Mouse (Mus musculus): Measurements from ENCODE around the gene Milr1.

The Milr1 gene

DNA sequence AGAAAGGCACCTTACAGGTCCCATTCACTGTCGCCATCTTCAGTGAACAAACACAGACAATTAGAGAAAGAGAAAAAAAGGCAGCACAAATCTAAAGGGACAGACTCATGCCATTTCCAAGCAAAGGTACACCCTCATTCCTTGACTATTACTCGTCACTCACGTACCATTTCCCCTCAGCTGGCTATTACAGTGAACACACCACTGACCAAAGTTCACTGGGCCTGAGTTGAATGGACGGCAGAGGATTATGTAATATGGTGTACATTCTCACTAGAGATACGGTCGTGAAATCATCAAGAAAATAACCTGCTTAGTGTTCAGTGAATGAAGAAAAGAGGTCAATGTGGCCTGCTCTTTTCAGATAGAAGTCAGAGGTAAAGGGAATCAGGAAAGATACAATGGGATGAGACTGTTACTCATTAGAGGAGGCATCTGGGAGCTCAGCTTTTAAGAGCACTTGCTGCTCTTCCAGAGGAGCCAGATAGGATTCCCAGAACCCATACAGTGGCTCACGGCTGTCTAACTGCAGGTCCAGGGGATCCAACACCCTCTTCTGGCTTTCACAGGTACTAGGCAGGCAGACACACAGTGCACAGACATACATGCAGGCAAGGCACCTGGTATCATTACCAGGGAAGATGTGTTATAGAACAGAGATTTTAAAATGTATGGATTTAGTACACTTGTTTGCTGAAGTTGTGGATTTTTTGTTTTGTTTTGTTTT is 61.5 kb downstream of the Milr1 start:
- no peak for DNase-seq (ENCODE audit: low spot score in 2 of 2)

GRCm38 (mm10) chr11:106814601-106815320 is 63.7 kb downstream of the Milr1 start:
- no peak for DNase-seq (ENCODE audit: low spot score in 2 of 2)

DNA sequence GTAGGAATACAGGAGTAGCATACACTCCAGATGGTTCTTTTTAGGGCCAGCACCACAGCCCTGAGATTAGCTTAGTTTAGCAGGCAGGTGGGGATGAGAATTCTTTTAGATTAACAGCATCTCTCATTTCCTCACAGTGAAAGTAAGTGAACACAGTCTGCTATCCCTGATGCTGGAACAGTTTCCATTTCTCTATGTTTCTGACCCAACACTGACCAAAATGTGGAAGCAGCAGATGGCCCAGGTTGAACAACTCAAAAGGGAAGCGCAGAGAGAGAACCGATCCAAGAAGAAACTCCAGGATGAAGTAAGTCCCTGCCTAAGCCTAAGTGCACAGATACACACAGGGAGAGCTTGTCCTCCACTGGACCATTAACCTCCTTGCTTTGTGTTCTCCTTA is 64.3 kb downstream of the Milr1 start:
- DNase-seq (ENCODE audit: low spot score in 2 of 2), result no peak

DNA sequence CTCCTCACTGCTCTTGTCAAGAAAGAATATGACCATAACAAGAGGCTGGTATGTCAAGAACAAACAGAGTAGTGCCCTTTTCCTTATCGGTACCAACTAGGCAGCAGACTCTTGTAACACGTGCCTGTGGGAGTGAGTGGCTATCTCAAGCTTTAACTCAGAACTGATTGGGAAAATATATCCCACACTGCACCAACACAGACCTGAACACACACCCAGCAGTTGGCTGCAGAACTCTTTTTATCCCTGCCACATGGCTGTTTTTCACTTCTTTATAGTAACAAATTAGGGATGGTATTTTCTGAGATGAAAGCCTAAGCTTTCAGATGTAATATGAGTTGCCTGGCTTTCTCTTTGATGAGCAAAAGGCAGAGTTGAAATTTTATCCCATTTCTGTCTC is 64.7 kb downstream of the Milr1 start:
- DNase-seq (ENCODE audit: low spot score in 2 of 2), result no peak

DNA sequence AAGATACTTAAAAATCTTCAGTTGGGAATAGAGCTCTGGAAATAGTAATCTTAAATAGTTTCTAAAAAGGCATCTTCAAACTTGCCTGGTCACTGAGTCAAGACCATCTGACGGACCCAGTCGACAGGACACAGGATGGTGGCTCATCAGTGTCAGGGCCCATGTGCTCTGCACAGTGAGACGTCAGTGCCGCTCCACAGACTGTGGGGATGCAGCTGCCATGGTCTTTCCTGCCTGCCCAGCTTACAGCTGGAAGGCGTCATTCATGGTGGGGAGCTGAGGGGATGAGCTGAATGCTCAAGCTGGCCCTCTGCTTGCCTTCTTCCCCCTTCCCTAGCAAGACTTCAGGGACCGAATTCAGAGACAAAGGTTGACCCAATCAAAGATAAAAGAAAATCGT is 65.3 kb downstream of the Milr1 start:
- DNase-seq (ENCODE audit: low spot score in 2 of 2), result no peak

DNA sequence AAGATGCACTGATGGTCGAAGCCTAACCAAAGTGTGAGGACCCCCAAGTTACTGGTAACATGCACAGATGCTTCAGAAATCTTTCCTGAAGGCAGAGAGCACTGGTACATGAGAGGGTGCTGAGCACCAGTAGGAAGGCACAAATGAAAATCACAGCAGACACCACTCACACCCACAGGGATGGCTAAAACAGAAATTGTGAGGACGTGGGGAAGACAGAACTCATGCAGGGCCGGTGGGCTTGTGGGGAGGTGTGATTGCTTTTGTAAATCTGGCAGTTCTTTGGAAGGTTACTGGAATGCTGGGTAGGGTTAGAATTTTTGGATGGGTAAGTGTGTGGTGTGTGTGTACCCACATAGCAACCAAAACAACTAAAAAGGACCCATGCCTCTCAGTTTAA is 66.1 kb downstream of the Milr1 start:
- DNase-seq (ENCODE audit: low spot score in 2 of 2), result no peak

GRCm38 (mm10) chr11:106817808-106818207 is 66.8 kb downstream of the Milr1 start:
- DNase-seq (ENCODE audit: low spot score in 2 of 2), result no peak

DNA sequence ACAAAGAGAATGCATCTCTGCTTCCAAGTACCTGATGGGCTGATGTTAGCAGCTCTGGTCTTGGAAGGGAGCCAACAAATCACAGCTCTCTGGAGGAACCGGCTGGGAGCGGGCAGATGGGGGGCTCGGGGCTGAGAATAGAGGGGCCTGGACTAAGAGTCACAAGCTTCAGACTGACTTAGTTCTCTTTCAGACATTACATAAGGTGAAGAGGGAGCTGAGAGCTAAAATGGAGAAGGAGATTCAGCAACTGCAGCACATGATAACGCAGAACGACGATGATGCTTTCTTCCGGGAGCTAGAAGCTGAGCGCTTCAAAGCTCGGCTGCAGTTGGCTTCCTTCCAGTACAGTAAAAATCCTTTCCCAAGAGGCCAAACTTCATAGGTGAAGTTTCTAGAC is 67.3 kb downstream of the Milr1 start:
- no peak for DNase-seq (ENCODE audit: low spot score in 2 of 2)

All from urinary bladder, adult 18-20 months (tissue).